Mouse (Mus musculus) small intestine, adult 2 months (tissue): Measurements from ENCODE around the gene Ntf3.

Source experiments
- CTCF ChIP-seq: fragments of 200-500 bp; IDR thresholded peaks from 2 replicates; pipeline ENCODE4 v1.5.1; 2012; ENCODE audit warnings: low read depth, mild to moderate bottlenecking, control low read depth, inconsistent platforms, low read length, moderate library complexity, mixed read lengths; ENCODE audit not compliant: insufficient replicate concordance, insufficient read length; ENCODE audit errors: extremely low read depth
- POLR2A ChIP-seq: fragments of 200-500 bp; IDR thresholded peaks from 2 replicates; pipeline ENCODE4 v1.6.1; 2012; ENCODE audit warnings: low read depth, mild to moderate bottlenecking, control low read depth, inconsistent platforms, low read length, moderate library complexity

DNA sequence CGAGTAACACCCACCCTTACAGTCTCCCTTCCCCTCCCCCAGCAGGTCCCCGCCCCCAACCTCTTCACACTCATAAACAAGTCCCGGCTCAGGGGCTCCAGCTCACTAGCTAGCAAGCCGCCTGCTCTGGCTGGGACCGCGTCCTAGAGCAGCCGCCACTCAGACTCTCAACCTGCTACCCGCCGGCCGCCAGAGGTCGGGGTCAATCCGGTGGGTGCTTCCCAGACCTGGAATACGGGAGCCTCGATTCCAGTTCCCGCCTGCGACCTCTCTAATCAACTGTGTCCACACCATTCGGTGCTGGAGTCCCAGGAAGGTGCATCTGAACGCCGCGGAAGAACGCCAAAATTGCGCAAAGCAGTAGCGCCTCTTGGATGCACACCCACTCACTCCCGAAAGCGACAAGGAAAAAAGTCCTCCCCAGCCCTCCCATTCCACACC is 3.5 kb downstream of the Ntf3 start:
- no peak for TF ChIP-seq CTCF
- 0 out of 2 replicates have a peak, but pooled peaks have one; percentile 15 for TF ChIP-seq POLR2A
